Mouse (Mus musculus): ENCODE measurements around the gene Iars2.

DNA sequence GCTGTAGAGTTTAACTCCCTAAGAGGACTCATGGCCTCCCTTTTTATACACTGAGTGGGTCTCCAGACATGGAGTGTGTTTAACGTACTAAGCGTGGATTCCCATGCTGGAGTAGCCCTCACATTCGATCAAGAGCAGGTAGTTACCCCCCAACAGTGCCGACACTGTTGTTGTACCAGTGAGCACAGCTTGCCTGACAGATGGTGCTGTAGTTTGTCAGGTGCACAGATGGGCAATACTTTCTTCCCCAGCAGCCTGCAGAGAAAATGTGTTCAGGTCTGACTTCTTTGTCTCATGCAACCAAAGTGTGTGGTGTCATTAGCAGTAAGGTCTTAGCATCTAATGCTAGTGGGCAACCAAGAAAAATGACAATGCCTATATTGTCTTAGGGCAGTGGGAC, 13.2 kb upstream of the Iars2 start:
- TF ChIP-seq TAL1 (IDR thresholded peaks at IDR 0.05; ENCODE audit: low read length) (no peak), GATA1 (IDR thresholded peaks at IDR 0.05; ENCODE audit: low read length) (no peak)
